Mouse (Mus musculus) midbrain, postnatal 0 days (tissue): ENCODE measurements around the gene Kcnd3. TPM values are rescaled to one million over a fixed set of nuclear protein-coding genes. Genes with fewer than 3 reads are reported as not detected.

Experiments
- ATAC-seq: fragments of 200-750 bp; cut with Nextera tagmentation; 2 replicates; pipeline ENCODE4 v1.8.0; 2017; ENCODE audit warnings: moderate number of reproducible peaks, mild to moderate bottlenecking, moderate TSS enrichment, moderate library complexity; ENCODE audit not compliant: low FRiP score
- DNase-seq: peaks from one replicate; pipeline ENCODE4 v3.0.0-alpha.2; 2015; ENCODE audit warnings: low spot score
- H3K27ac ChIP-seq: fragments of 300-500 bp; sonication (generic); 2 replicates; pipeline ENCODE4 v1.5.1; 2014; ENCODE audit warnings: low read depth, mild to moderate bottlenecking, low read length, mixed read lengths
- H3K27me3 ChIP-seq: fragments of 300-500 bp; sonication (generic); 2 replicates; pipeline ENCODE4 v1.6.1; 2014; ENCODE audit warnings: low read length, control low read depth, mixed read lengths; ENCODE audit not compliant: insufficient read depth
- H3K36me3 ChIP-seq: fragments of 300-500 bp; sonication (generic); 2 replicates; pipeline ENCODE4 v1.6.1; 2014; ENCODE audit warnings: low read length, control low read depth, mixed read lengths; ENCODE audit not compliant: insufficient read depth
- H3K4me1 ChIP-seq: fragments of 300-500 bp; sonication (generic); 2 replicates; pipeline ENCODE4 v1.6.1; 2014; ENCODE audit warnings: mild to moderate bottlenecking, control low read depth, antibody characterized with exemption, low read length, mixed read lengths; ENCODE audit not compliant: insufficient read depth
- H3K4me2 ChIP-seq: fragments of 300-500 bp; sonication (generic); 2 replicates; pipeline ENCODE4 v1.6.1; 2014; ENCODE audit warnings: low read depth, mild to moderate bottlenecking, low read length, mixed read lengths; ENCODE audit not compliant: poor library complexity, severe bottlenecking
- H3K4me3 ChIP-seq: fragments of 300-500 bp; sonication (generic); 2 replicates; pipeline ENCODE4 v1.5.1; 2014; ENCODE audit warnings: low read depth, mild to moderate bottlenecking, low read length, moderate library complexity
- H3K9ac ChIP-seq: fragments of 300-500 bp; sonication (generic); replicated peaks from 2 replicates; pipeline ENCODE4 v1.6.1; 2014; ENCODE audit warnings: mild to moderate bottlenecking, low read length, moderate library complexity, mixed read lengths; ENCODE audit not compliant: poor library complexity, severe bottlenecking
- H3K9me3 ChIP-seq: fragments of 300-500 bp; sonication (generic); 2 replicates; pipeline ENCODE4 v1.6.1; 2016; ENCODE audit warnings: low read length, control low read depth
- CTCF ChIP-seq: IDR thresholded peaks from 2 replicates; pipeline ENCODE4 v1.5.1; 2016; ENCODE audit warnings: antibody characterized with exemption, mild to moderate bottlenecking
- WGBS: fragments of 180-500 bp; shearing (Covaris S2); extraction: QIAGEN DNeasy Blood & Tissue Kit; methylation state at CpG from one replicate; pipeline ENCODE4 v1.1.7; 2014; 5-methylcytosine and 5-hydroxymethylcytosine counted together
- polyA plus RNA-seq: library from polyadenylated mRNA; unstranded; fragments of >200 nt; fragmentation: Nextera tagmentation; extraction: Ambion mirVana; gene quantifications from 2 replicates; pipeline ENCODE4 v1.2.1, GENCODE M21; 2015
- total RNA-seq: library from RNA; depleted of rRNA; stranded (reverse); fragments of >200 nt; gene quantifications from 2 replicates; pipeline ENCODE4 v1.2.3, GENCODE M21; 2014

Gene Kcnd3
- total and polyA plus RNA-seq, 2 experiments from 2014 or later, result 10.6 to 80.5 TPM

DNA sequence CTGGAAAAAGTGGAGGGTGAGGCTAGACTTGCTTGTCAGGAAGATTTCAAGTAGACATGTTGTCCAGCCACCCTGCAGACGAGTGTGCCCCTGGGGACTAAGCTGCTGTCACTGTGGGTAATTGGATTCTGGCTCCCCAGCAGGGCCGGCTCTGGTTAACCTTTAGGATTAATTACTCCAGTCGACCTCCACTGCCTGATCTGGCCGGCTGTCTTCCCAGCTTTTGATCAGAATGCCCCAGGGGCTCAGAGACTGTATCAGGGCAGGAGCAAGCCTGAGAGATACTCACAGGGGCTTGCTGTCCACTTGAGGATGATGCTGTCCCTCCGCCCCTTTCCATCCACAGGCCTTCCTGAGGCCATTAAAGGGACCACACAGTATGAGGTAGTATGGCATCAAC is 77.6 kb downstream of the Kcnd3 start:
- Histone ChIP-seq H3K4me3 (no peak overlapping the region), H3K9ac (no peak overlapping the region), H3K4me2 (no peak overlapping the region), H3K27me3 (no peaks in the 10 kb centered on the region), H3K36me3 (no peaks in the 10 kb centered on the region), H3K27ac (peak overlapping the region; percentile 62), H3K4me1 (peaks cover 29% of the 10 kb centered on the region), H3K9me3 (no peaks in the 10 kb centered on the region)
- no peak for TF ChIP-seq CTCF
- ATAC-seq, result peak; percentile 11; the same call in 1 of the 2 replicates
- no peak for DNase-seq
- 14% methylated on average over 5 of the region's 5 CpGs for WGBS

- no peak for TF ChIP-seq CTCF
- no peak overlapping the region for H3K4me3 ChIP-seq
- H3K4me2 ChIP-seq, result peak overlapping the region; percentile 9
- no peak overlapping the region for H3K9ac ChIP-seq
- DNase-seq (peak; percentile 94), ATAC-seq (peak; percentile 89)
- H3K27ac ChIP-seq, result peak overlapping the region; percentile 62
- WGBS, result 10% methylated on average over 11 of the region's 11 CpGs
- no peaks in the 10 kb centered on the region for H3K9me3 ChIP-seq
- H3K4me1 ChIP-seq, result peaks cover 29% of the 10 kb centered on the region
- H3K36me3 ChIP-seq, result no peaks in the 10 kb centered on the region
- H3K27me3 ChIP-seq, result no peaks in the 10 kb centered on the region
Measured at GRCm38 (mm10) chr3:105530363-105531130, 78.4 kb downstream of the Kcnd3 start.

DNA sequence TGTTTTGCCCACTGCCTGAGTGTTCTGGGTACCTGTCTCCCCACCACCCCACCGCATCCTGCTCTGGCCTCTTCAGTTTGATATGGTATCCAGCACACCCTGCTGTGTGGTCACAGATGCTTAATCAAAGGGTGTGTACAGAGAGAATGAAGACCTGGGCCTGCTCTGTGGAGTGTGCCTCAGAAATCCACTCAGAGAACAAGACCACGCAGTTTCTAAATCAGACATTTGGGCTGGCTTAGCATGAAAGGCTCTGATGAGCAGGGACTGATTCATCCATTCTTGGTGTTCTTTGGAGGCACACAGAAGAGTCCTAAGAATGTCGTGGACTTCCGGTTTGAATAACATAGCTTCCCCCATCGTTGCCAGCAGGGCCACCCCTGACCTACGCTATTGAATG is 86.3 kb downstream of the Kcnd3 start:
- 29% methylated on average over 6 of the region's 6 CpGs for WGBS
- no peaks in the 10 kb centered on the region for H3K9me3 ChIP-seq
- H3K27ac ChIP-seq, result peak overlapping the region; percentile 52; the same call in 1 of the 2 replicates
- peak; percentile 17; the same call in 1 of the 2 replicates for ATAC-seq
- no peak overlapping the region for H3K9ac ChIP-seq
- no peak for DNase-seq
- H3K4me3 ChIP-seq, result no peak overlapping the region
- H3K36me3 ChIP-seq, result no peaks in the 10 kb centered on the region
- TF ChIP-seq CTCF, result no peak
- peaks cover 14% of the 10 kb centered on the region for H3K4me1 ChIP-seq
- H3K4me2 ChIP-seq, result no peak overlapping the region
- H3K27me3 ChIP-seq, result no peaks in the 10 kb centered on the region

DNA sequence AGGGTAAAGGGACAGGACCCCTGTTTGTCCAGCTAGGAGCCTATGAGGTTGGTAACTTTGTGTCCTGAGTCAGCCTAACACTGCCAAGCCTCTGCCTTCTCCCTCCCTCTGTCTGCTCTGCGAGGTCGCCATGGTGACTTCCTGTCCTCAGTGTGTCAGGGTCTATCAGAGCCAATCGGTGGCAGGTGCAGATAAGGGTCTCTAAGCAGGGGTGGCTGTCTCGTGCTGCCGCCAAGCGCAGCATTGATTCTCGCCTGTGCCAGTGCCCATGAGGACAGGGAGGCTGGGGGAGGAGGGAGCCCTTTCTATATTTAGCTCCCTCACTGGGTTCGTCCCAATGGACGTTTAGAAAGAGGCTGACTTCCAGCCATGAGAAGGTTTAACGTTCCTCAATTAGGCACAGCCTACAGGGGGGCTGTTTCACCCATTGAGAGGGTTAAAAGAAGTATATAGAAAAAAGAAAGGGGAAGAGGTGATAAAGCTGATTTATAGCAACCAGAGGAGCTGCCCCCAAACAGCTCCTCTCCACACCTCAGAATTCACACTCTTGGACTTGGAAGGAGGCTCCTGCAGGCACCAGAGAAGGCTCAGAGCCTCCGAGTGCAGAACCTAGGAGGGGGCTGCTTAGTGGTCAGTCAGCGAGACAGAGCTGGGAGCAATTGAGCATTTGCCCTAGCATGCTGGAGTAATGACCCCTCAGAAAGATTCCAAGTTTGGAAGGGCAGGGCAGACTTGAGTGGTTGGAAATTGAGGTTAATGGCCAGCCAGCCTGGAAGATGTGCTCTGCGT is 86.9 kb downstream of the Kcnd3 start:
- Histone ChIP-seq H3K4me1 (peaks cover 12% of the 10 kb centered on the region), H3K27me3 (no peaks in the 10 kb centered on the region), H3K27ac (peak overlapping the region; percentile 52; the same call in 1 of the 2 replicates), H3K9ac (no peak overlapping the region), H3K4me2 (peak overlapping the region; percentile 2), H3K4me3 (no peak overlapping the region), H3K9me3 (no peaks in the 10 kb centered on the region), H3K36me3 (no peaks in the 10 kb centered on the region)
- DNase-seq (peak; percentile 80), ATAC-seq (peak; percentile 85)
- WGBS, result 14% methylated on average over 13 of the region's 13 CpGs
- TF ChIP-seq CTCF, result no peak

DNA sequence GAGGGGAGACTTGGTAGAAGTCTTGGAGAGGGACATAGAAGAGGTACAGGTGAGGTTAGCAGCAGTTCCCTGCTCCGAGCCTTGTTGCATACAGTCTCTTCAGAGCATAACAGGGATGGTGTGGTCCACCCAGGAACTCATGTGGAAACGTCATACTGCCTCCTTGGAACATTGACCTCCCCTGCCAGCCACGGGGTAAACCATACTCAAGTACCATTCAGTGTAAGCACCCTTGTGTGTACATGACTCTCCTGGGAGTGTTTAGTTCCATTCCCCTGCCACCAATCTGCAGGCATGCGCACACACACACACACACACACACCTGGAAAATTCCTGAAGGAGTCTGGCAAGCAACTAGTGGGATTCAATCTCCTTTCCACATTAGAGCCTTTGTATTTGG is 90.6 kb downstream of the Kcnd3 start:
- no peaks in the 10 kb centered on the region for H3K36me3 ChIP-seq
- H3K9ac ChIP-seq, result no peak overlapping the region
- 86% methylated on average over 4 of the region's 4 CpGs for WGBS
- H3K9me3 ChIP-seq, result no peaks in the 10 kb centered on the region
- ATAC-seq, result no peak
- H3K27ac ChIP-seq, result no peak overlapping the region
- H3K4me1 ChIP-seq, result peaks cover 12% of the 10 kb centered on the region
- no peak overlapping the region for H3K4me3 ChIP-seq
- no peak overlapping the region for H3K4me2 ChIP-seq
- no peaks in the 10 kb centered on the region for H3K27me3 ChIP-seq
- no peak for DNase-seq
- TF ChIP-seq CTCF, result no peak

DNA sequence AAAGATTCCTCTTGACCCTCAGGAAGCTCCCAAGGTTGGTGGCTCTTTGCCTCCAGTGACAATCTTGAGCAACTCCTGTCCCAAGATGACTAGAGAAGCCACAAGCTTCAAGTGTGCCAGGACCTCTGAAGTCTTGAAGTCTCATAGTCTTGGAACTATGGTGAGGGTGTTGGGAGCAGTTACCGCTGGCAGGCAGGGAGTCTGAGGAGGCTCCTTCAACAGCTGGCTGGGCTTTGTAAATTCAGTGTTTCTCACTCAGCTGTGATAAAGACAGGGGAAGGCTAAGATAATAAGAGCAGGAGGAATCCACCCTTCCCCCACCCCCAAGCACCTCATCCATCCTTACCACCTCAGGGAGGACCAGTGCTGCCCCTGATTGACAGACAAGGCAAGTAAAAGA is 92.0 kb downstream of the Kcnd3 start:
- Histone ChIP-seq H3K36me3 (no peaks in the 10 kb centered on the region), H3K9me3 (no peaks in the 10 kb centered on the region), H3K9ac (no peak overlapping the region), H3K4me1 (peaks cover 7% of the 10 kb centered on the region), H3K27ac (no peak overlapping the region), H3K27me3 (no peaks in the 10 kb centered on the region), H3K4me3 (no peak overlapping the region), H3K4me2 (no peak overlapping the region)
- TF ChIP-seq CTCF, result no peak
- 77% methylated on average over 1 of the region's 1 CpGs for WGBS
- ATAC-seq, result no peak
- DNase-seq, result no peak
